Mouse (Mus musculus) thymus, adult 18-20 months (tissue): Measurements from ENCODE around the gene Zc3h13.

Source experiments
- DNase-seq, 2 experiments: peaks; one replicate each; pipeline ENCODE4 v3.0.0; 2022; ENCODE audit warnings: mixed read lengths in 2 of 2

Gene Zc3h13

DNA sequence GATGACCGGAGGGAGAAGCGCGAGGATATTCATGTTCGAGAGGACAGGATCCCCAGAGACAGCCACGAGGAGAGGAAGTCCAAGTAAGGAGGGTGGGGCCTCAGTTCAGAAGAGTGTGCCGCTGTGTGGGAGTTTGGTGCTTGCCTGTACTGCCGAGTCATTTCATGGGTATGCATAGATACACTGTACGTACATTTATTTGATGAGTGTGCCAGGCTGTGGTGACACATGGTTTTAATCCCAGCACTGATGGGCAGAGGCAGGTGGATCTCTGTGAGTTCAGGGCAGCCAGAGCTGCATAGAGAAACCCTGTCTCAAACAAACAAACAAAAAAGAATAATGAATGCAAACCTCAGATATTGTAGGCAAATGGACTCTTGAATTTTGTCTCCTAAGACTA, 43.9 kb downstream of the Zc3h13 start:
- DNase-seq = no peak

DNA sequence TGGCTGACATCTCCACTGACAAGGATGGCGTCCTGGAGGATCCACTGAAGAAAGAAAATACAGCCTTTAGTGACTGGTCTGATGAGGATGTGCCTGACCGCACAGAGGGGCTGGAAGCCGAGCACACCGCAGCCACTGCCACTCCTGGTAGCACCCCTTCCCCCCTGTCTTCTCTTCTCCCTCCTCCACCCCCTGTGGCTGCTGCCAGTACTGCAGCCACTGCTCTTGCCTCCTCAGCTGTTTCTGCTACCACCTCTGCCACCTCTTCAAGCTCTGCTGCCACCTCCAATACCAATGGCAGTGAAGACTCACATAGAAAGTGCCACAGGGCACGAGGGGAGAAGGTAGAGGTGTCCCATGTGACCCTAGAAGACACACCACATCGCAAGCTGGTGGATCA, 46.4 kb downstream of the Zc3h13 start:
- no peak for DNase-seq

DNA sequence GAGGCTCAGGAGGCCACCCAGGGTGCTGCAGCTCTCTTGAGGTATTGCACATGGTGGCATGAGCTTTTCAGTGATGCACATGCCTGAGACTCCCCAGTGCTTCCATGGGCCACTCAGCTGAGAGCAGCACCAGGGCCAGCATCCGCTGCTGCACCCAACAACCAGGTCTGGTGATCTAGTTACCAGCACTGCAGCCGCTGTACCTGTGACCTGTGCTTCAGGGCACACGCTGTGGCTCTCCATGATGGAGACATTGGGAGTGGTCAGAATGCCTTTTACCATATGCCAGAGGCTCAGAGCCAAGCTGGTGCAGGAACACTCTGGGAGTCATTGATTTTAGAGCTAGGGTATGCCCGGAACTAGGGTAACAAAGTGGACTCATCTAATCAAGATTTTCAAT, 50.1 kb downstream of the Zc3h13 start:
- DNase-seq = no peak

DNA sequence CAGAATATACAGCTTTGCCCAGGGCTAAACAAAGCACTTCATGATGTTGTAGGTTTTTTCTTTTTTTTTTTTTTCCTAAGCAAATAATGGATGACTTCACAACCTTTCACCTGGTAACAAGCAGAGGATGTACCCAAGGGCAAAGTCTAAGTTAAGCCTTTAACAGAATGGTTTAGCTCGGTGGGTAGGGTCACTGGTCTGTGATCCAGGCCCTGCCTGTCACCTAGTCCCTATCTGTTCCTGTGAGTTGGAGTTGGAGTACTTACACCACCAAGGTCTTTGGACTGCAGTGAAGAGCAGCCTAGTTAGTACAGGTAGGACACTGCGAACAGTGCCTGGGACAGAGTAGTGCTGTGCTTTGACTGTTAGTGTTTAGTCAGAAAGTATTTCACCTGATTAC, 53.7 kb downstream of the Zc3h13 start:
- no peak for DNase-seq

DNA sequence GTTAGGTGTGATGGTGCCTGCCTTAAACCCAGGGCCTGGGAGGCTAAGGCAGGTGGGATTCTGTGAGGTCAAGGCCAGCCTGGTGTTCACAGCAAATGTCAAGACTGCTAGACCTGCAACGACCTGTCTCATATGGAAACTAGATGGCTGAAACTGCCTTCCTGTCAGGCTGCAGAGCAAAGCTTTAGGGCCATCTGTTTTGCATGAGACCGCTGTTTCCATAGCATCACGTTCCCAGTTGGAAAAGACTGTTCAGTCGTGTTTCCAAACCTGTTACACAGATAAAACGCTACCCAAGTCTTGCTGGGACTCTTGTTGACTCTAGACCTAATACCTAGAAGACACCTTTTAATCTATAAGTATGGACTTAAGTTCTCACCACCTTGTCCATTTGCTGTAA, 61.9 kb downstream of the Zc3h13 start:
- DNase-seq = no peak

DNA sequence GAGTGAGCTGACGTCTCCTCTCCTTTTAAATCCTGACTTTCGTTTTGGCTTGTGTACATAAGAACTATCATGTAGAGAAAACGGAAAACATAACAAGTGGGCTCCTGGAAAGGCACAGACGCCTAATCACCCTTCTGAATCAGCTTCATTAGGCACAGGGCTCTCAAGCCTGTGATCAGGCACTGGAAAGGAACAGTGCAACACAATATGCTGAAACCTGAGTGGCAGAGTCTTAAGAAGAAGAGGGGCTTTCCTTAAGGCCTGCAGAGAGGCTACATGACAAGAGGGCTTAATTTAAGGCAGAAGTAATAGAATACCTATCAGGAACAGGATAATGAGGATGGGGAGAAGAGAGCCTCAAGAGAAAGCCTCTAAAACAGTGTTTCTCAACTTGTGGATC, 67.5 kb downstream of the Zc3h13 start:
- no peak for DNase-seq

DNA sequence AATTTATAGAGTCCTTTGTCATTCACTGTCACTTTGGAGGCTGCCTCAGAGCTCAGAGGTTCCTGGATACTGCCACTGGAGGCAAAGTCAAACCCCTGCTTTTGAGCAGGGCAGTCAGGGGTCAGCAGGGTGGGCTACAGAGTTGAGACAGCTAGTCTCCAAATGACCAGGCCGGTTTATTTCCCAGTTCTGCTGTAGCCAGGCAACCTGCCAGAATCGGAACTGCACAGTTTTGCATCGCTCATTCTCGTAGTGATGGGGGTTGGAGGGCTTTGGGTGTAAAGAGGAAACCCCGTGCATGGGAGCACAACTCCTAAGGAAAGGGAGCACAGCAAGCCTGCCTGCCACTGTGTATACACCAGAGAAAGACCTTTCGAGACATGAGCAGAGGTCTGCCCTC, 79.1 kb downstream of the Zc3h13 start:
- no peak for DNase-seq

DNA sequence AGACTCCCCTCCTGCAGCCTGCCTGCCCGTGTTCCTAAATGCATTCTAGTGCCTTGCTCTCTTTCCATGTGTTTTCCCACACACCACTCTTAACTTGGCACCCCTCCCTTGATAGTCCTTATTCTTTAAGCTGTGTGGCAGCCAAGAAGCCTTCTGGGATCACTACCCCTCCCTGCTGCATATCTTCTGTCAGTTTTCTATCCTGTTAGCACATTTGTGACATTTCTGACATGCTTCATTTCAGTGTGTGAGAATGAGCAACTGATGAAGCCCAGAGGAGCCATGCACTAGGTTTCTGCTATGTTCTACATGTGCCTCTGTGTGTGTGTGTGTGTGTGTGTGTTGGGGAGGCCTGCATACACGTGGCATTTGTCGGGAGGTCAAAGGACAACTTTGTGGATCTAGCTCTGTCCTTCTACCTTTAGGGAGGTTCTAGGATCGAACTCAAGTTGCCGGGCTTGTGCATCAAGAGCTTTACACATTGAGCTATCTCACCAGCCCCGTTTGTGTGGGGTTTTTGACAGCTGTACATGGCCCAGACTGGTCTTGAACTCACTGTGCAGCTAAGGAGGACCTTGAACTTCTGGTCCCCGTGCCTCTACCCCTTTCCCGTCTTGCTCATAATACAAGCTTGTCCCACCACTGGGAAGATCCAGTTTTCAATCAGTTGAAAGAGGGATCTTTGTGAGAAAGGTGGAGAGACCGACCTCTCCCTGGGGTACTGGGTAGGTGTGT, 81.3 kb downstream of the Zc3h13 start:
- no peak for DNase-seq

DNA sequence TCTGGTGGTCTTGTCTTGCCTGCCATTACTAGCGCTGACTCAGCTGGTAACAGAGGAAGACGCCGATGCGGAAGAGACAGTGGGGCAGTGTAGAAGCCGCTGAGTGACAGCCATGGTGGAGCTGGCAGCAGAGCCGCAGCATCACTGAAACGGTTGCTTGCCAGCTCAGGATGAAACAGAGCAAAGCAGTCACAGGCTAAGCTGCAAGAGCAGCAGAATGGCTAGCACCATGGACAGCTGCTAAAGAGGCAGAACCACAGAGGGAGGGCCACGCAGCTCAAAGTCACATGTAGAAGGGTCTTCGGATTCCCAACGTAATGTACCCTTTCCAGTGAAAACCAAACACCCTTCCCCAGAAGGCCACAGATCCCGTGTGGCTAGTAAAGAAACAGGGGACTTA, 82.6 kb downstream of the Zc3h13 start:
- no peak for DNase-seq

DNA sequence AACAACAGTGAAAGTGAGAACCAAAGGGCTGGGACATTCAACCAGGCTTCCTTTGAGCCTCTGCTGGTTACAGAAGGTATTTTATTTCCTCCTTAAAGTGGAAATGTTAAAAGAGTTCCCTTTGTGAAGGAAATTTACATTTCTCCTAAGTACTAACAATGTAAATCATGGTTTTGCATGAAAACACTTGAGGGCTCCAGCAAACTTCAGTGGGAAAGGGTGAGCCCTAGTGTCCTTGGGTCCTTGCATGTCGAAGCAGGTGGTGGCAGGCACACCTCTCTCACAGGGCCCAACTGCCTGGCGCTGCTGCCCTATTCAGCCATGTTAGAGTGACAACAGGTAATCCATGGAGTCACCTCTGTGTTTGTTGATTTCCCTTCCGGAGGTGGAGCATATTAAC, 83.3 kb downstream of the Zc3h13 start:
- no peak for DNase-seq

DNA sequence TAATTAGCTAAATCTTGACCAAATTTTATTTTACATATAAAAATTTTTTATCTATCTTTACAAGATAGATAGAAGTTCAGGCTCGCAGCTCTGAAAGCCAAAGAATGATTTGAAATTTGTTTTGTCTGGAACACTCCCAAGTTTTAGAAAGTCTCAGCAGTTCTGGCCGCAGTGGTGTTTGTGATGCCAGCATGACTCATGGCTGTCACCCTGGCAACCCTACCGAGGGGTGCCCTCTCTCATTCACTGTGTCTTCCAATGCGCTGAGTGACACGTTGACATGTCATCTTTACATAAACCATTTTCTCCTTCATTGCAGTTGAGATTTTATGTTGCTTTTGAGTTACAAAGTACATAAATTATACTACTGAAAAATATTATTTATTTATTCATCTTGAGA, 85.7 kb downstream of the Zc3h13 start:
- DNase-seq = no peak

DNA sequence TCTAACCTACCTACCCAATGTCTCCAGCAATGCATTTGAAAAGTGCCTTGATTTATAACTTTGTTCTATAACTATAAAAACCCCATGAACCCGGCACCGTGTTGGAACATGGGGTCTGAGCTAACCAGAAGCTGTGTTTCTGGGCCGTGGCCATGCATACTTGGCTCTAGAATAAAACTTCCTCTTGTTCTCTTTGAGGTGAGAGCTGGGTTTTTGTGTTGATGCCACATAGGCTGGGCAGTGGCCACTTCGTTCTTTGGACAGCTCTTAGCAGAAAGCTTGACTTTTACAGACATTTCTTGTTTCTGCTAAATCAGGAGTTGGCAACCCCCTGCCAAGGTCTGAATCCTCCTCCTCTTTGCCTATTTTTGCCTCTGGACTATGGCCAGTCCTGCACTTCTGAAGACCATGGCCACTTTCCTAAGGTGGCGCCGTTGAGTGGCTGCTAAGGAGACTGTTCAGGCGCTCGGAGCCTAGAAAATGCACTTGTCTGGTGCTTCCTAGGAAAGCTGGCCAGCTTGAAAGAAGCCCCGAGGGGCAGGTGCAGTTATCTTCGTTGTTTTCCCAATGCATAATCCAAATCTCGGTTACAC, 90.9 kb downstream of the Zc3h13 start:
- no peak for DNase-seq

DNA sequence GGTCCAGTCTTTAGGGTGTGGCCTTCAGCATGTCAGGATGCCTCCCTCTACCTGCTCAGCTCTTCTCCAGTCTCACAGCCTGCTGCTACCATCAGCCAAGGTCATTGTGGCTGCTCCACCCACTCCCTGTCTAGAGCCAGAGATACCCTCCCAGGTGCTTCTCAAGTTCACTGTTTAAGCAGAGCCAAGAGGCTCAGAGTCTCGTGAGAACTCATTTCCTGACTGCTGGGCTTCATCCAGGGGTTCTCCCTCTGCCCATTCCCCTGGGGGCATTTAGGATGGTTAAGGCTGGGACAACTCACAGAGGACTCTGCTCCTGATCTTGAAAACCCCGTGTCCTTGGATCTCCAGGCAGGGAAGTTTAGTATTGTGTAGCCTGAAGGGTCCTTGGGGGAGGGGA, 92.1 kb downstream of the Zc3h13 start:
- DNase-seq = no peak

DNA sequence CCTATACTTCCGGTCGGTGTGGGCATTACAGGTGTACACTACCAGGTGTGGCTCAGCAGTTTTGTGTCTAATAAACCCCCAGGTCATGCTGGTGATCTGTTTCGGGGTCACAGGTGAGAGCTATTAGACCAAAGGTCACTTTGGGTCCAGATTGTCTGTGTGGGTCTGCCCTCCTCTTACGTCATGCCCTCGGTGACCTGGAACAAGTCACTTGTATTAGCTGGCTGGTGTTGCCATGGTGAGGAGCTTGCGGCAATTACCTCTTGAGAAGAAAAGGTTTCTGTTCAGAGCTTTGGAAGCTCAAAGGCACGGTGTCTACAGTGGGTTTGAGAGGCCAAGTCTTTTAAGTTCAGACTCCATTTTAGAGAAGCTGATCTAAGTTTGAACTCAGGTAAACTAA, 93.4 kb downstream of the Zc3h13 start:
- no peak for DNase-seq
